Mouse (Mus musculus) kidney, postnatal 0 days (tissue): ENCODE data around the gene Wdr93. TPM values are rescaled to one million over a fixed set of nuclear protein-coding genes. Genes with fewer than 3 reads are reported as not detected.
A peak's percentile ranks its signal among the peaks of the same experiment; 100 is the strongest.

Experiments used
- ATAC-seq: fragments of 200-750 bp; cut with Nextera tagmentation; replicated peaks from 2 replicates; pipeline ENCODE4 v1.8.0; 2017; ENCODE audit warnings: low read depth, moderate number of reproducible peaks, moderate TSS enrichment, moderate library complexity; ENCODE audit not compliant: low FRiP score
- DNase-seq: peaks from one replicate; pipeline ENCODE4 v3.0.0-alpha.2; 2016; ENCODE audit warnings: low spot score
- H3K27ac ChIP-seq: fragments of 300-500 bp; sonication (generic); 2 replicates; pipeline ENCODE4 v1.5.1; 2014; ENCODE audit warnings: mild to moderate bottlenecking
- H3K27me3 ChIP-seq: fragments of 300-500 bp; sonication (generic); 2 replicates; pipeline ENCODE4 v1.6.1; 2014; ENCODE audit warnings: low read length, mixed read lengths; ENCODE audit not compliant: insufficient read depth
- H3K36me3 ChIP-seq: fragments of 300-500 bp; sonication (generic); 2 replicates; pipeline ENCODE4 v1.6.1; 2014; ENCODE audit warnings: low read length, mixed read lengths; ENCODE audit not compliant: insufficient read depth
- H3K4me1 ChIP-seq: fragments of 300-500 bp; sonication (generic); replicated peaks from 2 replicates; pipeline ENCODE4 v1.6.1; 2014; ENCODE audit warnings: antibody characterized with exemption, low read length, mixed read lengths; ENCODE audit not compliant: insufficient read depth
- H3K4me2 ChIP-seq: fragments of 300-500 bp; sonication (generic); 2 replicates; pipeline ENCODE4 v1.6.1; 2014; ENCODE audit warnings: mild to moderate bottlenecking, low read length, moderate library complexity, mixed read lengths
- H3K4me3 ChIP-seq: fragments of 300-500 bp; sonication (generic); replicated peaks from 2 replicates; pipeline ENCODE4 v1.5.1; 2014; ENCODE audit warnings: low read depth, low read length
- H3K9ac ChIP-seq: fragments of 300-500 bp; sonication (generic); 2 replicates; pipeline ENCODE4 v1.6.1; 2014; ENCODE audit warnings: low read depth, low read length
- H3K9me3 ChIP-seq: fragments of 300-500 bp; sonication (generic); replicated peaks from 2 replicates; pipeline ENCODE4 v1.6.1; 2016; ENCODE audit warnings: low read length, inconsistent platforms, mixed read lengths
- CTCF ChIP-seq: IDR thresholded peaks from 2 replicates; pipeline ENCODE4 v1.5.1; 2016; ENCODE audit warnings: antibody characterized with exemption, low read depth, mild to moderate bottlenecking, moderate library complexity
- WGBS: fragments of 180-500 bp; shearing (Covaris S2); extraction: QIAGEN DNeasy Blood & Tissue Kit; methylation state at CpG from one replicate; pipeline ENCODE4 v1.1.7; 2014; 5-methylcytosine and 5-hydroxymethylcytosine counted together
- polyA plus RNA-seq: library from polyadenylated mRNA; unstranded; fragments of >200 nt; fragmentation: Nextera tagmentation; extraction: Ambion mirVana; gene quantifications from 2 replicates; pipeline ENCODE4 v1.2.1, GENCODE M21; 2015

Wdr93 gene
- polyA plus RNA-seq, 1 experiment from 2014 or later, result 0.26 TPM

DNA sequence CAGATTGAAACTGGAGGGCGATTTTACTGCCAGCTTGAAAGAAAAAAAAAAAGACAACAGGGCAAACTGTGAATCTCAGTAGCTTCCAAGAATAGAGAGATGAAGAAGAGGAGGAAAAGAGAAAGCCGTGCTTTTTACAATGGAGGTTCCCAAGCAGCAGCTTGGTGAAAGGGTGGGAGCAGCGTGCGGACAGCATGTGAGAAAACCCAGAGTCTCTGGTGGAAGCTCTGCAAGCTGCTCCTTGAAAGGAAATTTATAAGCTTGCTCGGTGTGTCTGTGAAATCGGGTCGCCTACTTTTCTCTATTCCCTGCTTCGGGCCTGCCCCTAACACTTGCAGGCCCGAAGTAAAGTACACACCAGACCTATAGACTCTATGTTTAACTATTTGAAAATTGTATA lies 1.1 kb downstream of the Wdr93 start:
- H3K9me3 ChIP-seq, result no peaks in the 10 kb centered on the region
- no peak for TF ChIP-seq CTCF
- 90% methylated on average over 9 of the region's 9 CpGs for WGBS
- no peak for ATAC-seq
- no peak overlapping the region for H3K27ac ChIP-seq
- no peaks in the 10 kb centered on the region for H3K4me1 ChIP-seq
- no peaks in the 10 kb centered on the region for H3K36me3 ChIP-seq
- no peak overlapping the region for H3K4me2 ChIP-seq
- H3K9ac ChIP-seq, result no peak overlapping the region
- H3K27me3 ChIP-seq, result no peaks in the 10 kb centered on the region
- no peak for DNase-seq
- no peak overlapping the region for H3K4me3 ChIP-seq

DNA sequence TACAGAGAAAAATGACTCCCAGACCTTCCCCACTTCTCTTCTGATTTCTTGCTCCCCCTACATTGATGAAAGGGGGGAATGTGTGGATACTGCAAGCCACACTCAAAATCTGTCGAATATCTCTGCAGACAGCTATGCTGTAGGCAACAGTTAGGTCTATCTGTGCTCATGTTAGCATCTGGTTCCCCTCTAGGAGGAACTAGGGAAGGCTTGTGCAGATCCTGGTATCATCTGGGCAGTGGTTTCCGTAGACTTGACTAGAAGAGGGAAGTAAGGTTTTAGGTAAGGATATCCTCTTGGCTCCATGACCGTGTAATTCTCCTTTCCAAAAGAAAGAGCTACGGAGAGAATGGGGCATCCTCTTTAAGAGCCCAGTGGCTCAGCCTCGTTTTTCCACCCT lies 1.6 kb downstream of the Wdr93 start:
- no peak for TF ChIP-seq CTCF
- 80% methylated on average over 5 of the region's 5 CpGs for WGBS
- Histone ChIP-seq H3K36me3 (no peaks in the 10 kb centered on the region), H3K4me2 (no peak overlapping the region), H3K4me3 (no peak overlapping the region), H3K9me3 (no peaks in the 10 kb centered on the region), H3K4me1 (no peaks in the 10 kb centered on the region), H3K27me3 (no peaks in the 10 kb centered on the region), H3K9ac (no peak overlapping the region), H3K27ac (no peak overlapping the region)
- ATAC-seq (no peak), DNase-seq (no peak)

DNA sequence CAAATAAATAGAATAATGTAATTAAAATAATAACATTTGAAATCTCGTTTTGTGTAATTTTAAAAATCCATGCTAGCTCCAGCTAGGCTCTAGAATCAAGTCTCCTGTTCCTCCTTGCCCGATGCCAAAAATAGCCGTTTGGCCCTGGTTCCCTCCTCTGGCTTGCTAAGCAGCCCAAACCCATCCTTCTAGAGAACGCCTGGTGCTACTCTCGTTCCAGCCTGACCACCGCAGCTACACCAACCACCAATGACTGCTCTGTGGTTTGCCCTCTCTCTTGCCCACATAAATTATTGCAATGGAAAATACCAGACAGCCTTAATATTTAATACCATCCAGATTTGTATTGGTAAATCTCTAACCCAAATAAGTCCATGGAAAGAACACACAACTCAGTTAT lies 4.7 kb downstream of the Wdr93 start:
- Histone ChIP-seq H3K27ac (no peak overlapping the region), H3K27me3 (no peaks in the 10 kb centered on the region), H3K9ac (no peak overlapping the region), H3K4me2 (no peak overlapping the region), H3K4me1 (no peaks in the 10 kb centered on the region), H3K4me3 (no peak overlapping the region), H3K36me3 (no peaks in the 10 kb centered on the region), H3K9me3 (no peaks in the 10 kb centered on the region)
- TF ChIP-seq CTCF, result no peak
- DNase-seq (no peak), ATAC-seq (no peak)
- 73% methylated on average over 6 of the region's 6 CpGs for WGBS

DNA sequence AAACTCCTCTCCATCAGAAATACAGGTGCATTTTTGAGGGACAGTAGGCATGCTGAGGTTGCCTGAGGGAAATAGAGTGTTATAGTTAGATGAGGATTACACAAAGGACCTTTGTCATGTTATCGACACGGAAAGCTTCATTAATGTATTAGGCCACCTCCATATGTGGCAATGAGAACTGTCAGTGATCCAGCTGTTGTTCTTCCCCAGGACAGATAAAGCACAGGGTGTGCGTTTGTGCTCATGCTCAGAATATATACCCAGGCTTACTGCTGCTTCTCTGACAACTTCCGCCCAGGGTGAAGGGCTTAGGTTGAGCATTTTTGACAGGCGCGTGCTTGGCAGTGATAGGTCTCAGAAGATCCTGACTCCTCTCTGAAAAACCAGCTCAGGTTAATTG lies 6.5 kb downstream of the Wdr93 start:
- 85% methylated on average over 6 of the region's 6 CpGs for WGBS
- TF ChIP-seq CTCF, result no peak
- no peak for DNase-seq
- H3K36me3 ChIP-seq, result no peaks in the 10 kb centered on the region
- H3K9ac ChIP-seq, result no peak overlapping the region
- H3K27ac ChIP-seq, result no peak overlapping the region
- H3K4me3 ChIP-seq, result no peak overlapping the region
- no peaks in the 10 kb centered on the region for H3K27me3 ChIP-seq
- no peak for ATAC-seq
- no peaks in the 10 kb centered on the region for H3K9me3 ChIP-seq
- no peaks in the 10 kb centered on the region for H3K4me1 ChIP-seq
- no peak overlapping the region for H3K4me2 ChIP-seq

DNA sequence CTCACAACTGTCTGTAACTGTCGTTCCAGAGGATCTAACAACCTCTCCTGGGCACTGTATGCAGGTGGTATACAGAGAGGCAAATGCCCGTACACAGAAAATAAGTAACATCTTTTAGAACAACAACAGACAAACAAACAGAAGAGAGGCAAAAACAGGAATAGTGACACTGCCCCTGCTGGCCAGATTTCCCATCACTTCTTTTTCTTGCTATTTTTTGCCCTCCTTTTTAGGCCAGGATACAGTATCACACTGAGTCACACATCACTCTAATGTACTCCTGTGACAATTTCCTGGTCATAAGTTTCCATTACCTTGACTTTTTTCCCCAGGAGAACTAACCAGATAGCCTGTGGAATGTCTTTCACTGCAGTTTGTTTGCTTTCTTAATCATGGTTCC lies 13.4 kb downstream of the Wdr93 start:
- Histone ChIP-seq H3K4me2 (no peak overlapping the region), H3K4me1 (no peaks in the 10 kb centered on the region), H3K9me3 (no peaks in the 10 kb centered on the region), H3K27ac (no peak overlapping the region), H3K27me3 (no peaks in the 10 kb centered on the region; the same call in 1 of the 2 replicates), H3K9ac (no peak overlapping the region), H3K36me3 (no peaks in the 10 kb centered on the region), H3K4me3 (no peak overlapping the region)
- no peak for DNase-seq
- WGBS, result 48% methylated on average over 2 of the region's 2 CpGs
- peak; percentile 52 for TF ChIP-seq CTCF
- ATAC-seq, result no peak

DNA sequence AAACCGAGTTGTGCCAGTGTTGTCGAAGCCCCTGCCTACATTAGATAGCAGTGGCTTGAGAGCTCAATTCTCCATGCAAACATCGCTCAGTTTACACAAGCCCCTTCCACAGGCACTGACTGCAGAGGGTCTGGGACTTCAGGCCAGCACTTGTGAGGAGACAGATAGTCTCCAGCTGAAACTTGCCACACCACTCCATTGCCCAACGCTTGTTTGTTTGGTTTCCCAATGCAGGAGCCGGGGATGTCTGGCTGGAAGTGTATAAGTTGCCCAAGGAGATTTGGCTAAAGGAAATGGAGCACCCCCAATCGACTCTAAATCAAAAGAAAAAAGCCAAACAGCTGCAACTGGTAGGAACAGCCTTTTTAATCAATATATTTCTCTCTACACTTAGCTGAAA lies 15.2 kb downstream of the Wdr93 start:
- Histone ChIP-seq H3K4me3 (no peak overlapping the region), H3K4me2 (no peak overlapping the region), H3K9ac (no peak overlapping the region), H3K4me1 (no peaks in the 10 kb centered on the region), H3K36me3 (no peaks in the 10 kb centered on the region), H3K27ac (no peak overlapping the region), H3K27me3 (no peaks in the 10 kb centered on the region; the same call in 1 of the 2 replicates), H3K9me3 (no peaks in the 10 kb centered on the region)
- no peak for DNase-seq
- no peak for ATAC-seq
- WGBS, result 76% methylated on average over 6 of the region's 6 CpGs
- no peak for TF ChIP-seq CTCF

DNA sequence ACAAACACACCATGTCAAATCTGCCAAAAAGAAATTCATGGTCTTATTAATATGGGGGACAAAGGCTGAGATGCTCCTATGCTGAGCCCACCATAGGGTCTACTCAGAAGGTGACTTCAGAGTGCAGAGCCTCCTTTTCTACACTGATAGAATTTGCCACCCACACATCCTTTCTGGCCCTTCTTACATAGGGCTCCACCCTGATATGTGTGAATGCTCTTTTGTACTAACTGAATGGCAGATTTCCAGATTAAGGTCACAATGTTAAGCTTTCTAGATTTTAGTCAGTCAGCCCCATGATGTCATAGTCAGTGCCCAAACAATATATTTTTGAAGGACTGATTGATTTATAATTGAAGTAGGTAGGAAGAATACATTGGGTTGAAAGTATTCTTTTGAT lies 16.8 kb downstream of the Wdr93 start:
- no peak for DNase-seq
- Histone ChIP-seq H3K9me3 (no peaks in the 10 kb centered on the region), H3K4me1 (no peaks in the 10 kb centered on the region), H3K36me3 (no peaks in the 10 kb centered on the region), H3K27ac (no peak overlapping the region), H3K9ac (no peak overlapping the region), H3K4me2 (no peak overlapping the region), H3K27me3 (no peaks in the 10 kb centered on the region; the same call in 1 of the 2 replicates), H3K4me3 (no peak overlapping the region)
- no peak for TF ChIP-seq CTCF
- no peak for ATAC-seq
